Mouse (Mus musculus) T-helper 2 cell (primary cell): ENCODE measurements around the gene A930033H14Rik.

ENCODE experiments used
- in situ Hi-C: fragments of 300-600 bp; cut with MboI, MseI; formaldehyde crosslinking; loops from one replicate; pipeline ENCODE4 v1.15.1; 2025; ENCODE audit warnings: high pct_unique_total_duplicates

The A930033H14Rik gene

GRCm38 (mm10) chr10:69237185-69237584 is 24.3 kb upstream of the A930033H14Rik start:
- in situ Hi-C loops: no loop called here

DNA sequence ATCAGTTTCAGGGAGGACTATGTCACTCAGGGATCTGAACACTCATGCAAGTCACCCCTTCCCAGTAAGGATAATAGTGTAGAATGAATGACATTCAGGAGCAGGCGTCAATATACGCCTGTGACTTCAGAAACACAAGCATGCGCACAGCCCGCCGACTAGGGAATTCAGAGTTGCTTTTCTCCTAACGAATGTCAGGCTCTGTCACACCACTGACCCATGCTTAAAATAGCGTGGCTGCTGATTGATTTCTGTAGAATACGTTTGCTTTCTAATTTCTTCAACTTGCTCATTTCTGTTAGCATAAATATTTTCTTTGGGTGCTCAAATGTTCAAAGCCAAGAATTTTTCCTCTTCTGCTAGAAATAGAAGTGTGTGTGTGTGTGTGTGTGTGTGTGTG is 13.1 kb upstream of the A930033H14Rik start:
- in situ Hi-C loops: no loop called here

- in situ Hi-C loops: no loop called here
Measured at GRCm38 (mm10) chr10:69225471-69225870, 12.6 kb upstream of the A930033H14Rik start.

- in situ Hi-C loops: no loop called here
Measured at GRCm38 (mm10) chr10:69224276-69224675, 11.4 kb upstream of the A930033H14Rik start.

DNA sequence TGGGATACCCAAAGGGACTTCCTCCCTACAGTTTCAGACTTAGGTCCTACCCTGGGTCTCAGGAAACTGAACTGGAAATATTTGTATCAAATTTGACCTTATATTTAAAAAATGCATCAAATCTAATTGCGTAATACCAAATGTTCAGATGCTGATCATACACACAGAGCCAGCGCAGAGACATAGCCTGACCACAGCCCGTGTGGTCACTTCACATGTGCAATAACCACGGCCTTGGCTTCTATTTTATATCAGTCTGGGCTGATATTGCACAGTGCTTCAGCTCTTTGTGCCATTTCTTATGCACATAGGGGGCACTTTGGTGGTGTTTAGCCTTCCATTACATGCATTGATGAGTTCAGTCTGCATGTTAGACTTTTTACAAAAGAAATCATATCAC is 10.3 kb upstream of the A930033H14Rik start:
- in situ Hi-C loops: no loop called here

- in situ Hi-C loops: no loop called here
Measured at GRCm38 (mm10) chr10:69221955-69222354, 9.1 kb upstream of the A930033H14Rik start.

- in situ Hi-C loops: no loop called here
Measured at GRCm38 (mm10) chr10:69221148-69221547, 8.2 kb upstream of the A930033H14Rik start.

DNA sequence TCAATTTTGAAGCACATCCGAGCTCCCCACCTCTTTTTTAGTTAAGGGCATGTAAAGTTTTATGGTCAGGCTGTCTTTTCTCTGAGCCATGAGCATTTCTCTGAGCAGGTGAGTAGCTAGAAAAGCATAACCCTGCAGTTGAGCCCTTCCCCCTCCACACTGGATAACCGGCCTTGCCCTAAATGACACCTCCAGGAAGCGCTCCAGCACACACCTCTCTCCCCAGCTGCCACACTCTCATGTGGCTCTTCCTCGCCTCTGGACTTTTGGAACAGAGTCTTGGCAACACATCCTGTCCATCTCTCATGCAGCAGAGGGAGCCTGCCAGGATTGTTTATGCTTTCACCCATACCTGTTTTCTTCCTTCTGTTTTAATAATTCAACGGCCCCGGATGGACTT is 7.4 kb upstream of the A930033H14Rik start:
- in situ Hi-C loops: no loop called here

- in situ Hi-C loops: no loop called here
Measured at GRCm38 (mm10) chr10:69219289-69219626, 6.4 kb upstream of the A930033H14Rik start.

DNA sequence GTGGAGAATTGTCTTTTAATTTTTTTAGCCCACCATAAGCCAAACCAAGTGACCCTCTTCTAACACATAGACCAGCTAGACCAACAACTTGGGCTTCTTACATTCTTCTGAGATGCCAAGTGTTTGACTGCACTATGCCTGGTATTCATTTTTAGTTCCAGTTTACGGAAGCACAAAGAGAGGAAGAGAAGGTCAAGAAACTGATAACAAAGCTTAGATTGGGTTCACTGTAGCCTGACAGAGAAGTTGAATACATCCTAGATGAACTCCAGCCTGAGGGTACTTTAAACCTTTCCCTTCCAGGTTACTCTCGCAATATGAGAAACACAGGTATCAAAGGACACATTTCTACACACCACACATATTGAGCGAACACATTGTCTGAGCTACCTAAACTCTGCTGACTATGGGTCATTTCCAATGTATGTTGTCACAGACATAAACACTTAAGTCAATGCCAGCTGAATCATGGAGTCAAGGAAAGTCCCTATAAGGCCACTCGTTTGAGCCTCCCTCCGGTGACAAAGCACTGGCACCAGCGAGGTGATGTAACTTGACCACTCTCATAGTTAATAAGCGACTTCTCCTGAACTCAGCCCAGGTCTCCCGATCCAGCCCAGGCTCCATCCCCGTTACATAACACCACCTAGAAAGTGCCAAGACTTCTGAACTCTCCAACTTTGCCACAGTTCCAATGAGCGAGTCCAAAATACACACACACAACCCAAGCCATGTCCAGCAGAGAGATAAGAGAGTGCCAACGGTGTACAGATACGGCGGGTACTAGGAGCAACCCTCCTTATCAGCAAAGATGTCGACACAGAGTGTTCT is 5.8 kb upstream of the A930033H14Rik start:
- in situ Hi-C loops: no loop called here

GRCm38 (mm10) chr10:69217127-69217690 is 4.3 kb upstream of the A930033H14Rik start:
- in situ Hi-C loops: no loop called here

DNA sequence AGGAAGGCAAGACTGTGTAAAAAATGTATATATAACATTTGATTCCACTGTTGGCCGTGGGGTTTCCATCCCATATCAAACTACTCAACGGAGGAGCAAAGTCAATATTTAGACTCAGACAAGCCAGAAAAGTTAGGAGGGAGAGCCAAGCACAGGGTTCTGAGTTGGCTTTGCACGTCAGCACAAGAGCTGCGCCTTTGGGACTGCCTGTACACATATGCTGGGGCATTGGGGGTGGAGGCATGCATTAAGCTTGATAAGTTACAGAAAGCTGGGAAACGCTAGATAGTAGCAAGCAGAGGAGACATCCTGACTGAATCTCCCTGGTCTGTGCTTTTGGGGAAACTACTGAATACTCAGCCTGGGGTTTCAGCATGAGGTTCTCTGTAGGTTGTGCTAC is 1.1 kb upstream of the A930033H14Rik start:
- in situ Hi-C loops: no loop called here

GRCm38 (mm10) chr10:69213451-69213877 is 566 bp upstream of the A930033H14Rik start:
- in situ Hi-C loops: no loop called here

- in situ Hi-C loops: no loop called here
Measured at GRCm38 (mm10) chr10:69211976-69212375, 922 bp downstream of the A930033H14Rik start.

GRCm38 (mm10) chr10:69211560-69211959 is 1.3 kb downstream of the A930033H14Rik start:
- in situ Hi-C loops: no loop called here

- in situ Hi-C loops: no loop called here
Measured at GRCm38 (mm10) chr10:69210659-69211058, 2.2 kb downstream of the A930033H14Rik start.

- in situ Hi-C loops: no loop called here
Measured at GRCm38 (mm10) chr10:69210006-69210405, 2.9 kb downstream of the A930033H14Rik start.

- in situ Hi-C loops: no loop called here
Measured at GRCm38 (mm10) chr10:69208705-69209104, 4.2 kb downstream of the A930033H14Rik start.

- in situ Hi-C loops: no loop called here
Measured at GRCm38 (mm10) chr10:69207981-69208630, 4.8 kb downstream of the A930033H14Rik start.

DNA sequence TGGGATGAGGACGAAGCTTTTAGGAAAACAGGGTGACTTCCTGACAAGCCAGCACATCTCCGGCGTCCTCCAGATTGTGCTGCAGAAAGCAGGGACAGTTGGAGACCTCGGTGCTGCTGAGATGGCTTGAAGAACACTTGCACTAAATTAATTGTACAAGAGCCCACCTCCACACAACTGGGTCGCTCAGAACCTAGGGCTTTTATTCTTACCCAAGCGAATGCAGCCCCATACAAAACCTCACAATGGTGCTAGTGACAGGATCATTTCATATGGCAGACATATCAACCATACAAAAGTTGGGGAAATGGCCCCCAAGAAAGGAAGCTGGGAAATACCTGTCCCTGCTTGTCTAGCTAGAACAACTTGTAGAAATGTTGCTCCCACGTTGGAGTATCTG is 5.4 kb downstream of the A930033H14Rik start:
- in situ Hi-C loops: no loop called here

GRCm38 (mm10) chr10:69206081-69206480 is 6.8 kb downstream of the A930033H14Rik start:
- in situ Hi-C loops: no loop called here

DNA sequence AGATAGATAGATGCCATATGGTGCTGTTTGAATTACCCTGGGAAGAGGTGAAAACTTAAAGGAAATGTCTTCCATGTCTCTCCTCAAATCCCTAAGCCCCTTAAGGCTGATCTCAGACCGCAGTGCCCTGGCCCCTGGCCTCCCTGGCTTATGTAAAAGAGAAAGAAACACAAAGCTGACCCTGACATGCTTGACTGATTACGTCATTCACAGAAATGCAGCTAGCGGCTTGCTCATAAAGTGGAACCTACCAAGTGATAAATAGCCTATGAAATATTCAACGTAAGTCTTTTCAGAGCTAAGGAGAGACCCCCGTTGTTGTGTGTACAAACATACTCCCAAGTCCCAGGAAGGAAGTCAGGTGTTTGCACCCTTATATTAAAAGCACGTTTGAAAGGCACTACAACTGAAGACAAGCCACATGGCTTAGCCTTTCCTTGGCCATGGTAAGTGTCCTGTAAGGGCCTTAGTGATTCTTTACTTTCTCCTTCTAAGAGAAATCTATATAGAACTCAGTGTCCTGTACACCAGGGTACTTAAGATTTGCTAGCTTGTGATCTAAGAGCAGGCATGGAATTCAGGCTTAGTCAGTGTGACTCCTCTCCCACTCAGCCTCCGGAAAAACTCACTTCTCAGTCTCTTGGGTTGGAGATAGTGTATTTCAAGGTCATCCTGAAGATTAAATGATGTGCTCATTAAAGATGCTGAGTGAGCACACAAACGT is 8.1 kb downstream of the A930033H14Rik start:
- in situ Hi-C loops: no loop called here
